Mouse (Mus musculus): ENCODE results near the gene Olfr1350. TPM values are rescaled to one million over a fixed set of nuclear protein-coding genes. Genes with fewer than 3 reads are reported as not detected.

The Olfr1350 gene
- total RNA-seq (2023), result not detected

GRCm38 (mm10) chr7:6564541-6564940, at the start of gene Olfr1350:
Olfr1350 (plus strand) TSS chr7:6564841.

GRCm38 (mm10) chr7:6522850-6523249, 41.8 kb upstream of the Olfr1350 start, which contains the start of gene Olfr1349:
Olfr1349 (minus strand) TSS chr7:6522950.

Other genes starting within 250 kb of the Olfr1350 start
- 0.70 TPM for gene Zfp583, start 233.6 kb upstream of the Olfr1350 start, total RNA-seq (2023)
- 0.55 TPM for gene Gm3854, start 221.1 kb upstream of the Olfr1350 start, total RNA-seq (2023)
- gene Zfp78, start 201.6 kb upstream of the Olfr1350 start, total RNA-seq (2023), result 2.1 TPM
- gene Zfp28, start 181.5 kb upstream of the Olfr1350 start, total RNA-seq (2023), result 5.7 TPM
- gene Smim17, start 166.1 kb upstream of the Olfr1350 start, total RNA-seq (2023), result not detected
- not detected for gene Gm20715, start 154.6 kb upstream of the Olfr1350 start, total RNA-seq (2023)
- not detected for gene Olfr1344, start 126.2 kb upstream of the Olfr1350 start, total RNA-seq (2023)
- not detected for gene Olfr1336, start 108.7 kb upstream of the Olfr1350 start, total RNA-seq (2023)
- not detected for gene Olfr1346, start 97.7 kb upstream of the Olfr1350 start, total RNA-seq (2023)
- not detected for gene Olfr5, start 77.9 kb upstream of the Olfr1350 start, total RNA-seq (2023)
- gene Olfr1347, start 65.1 kb upstream of the Olfr1350 start, total RNA-seq (2023), result not detected
- gene Olfr1348, start 56.1 kb upstream of the Olfr1350 start, total RNA-seq (2023), result not detected
- gene Olfr1349, start 41.9 kb upstream of the Olfr1350 start, total RNA-seq (2023), result not detected
- not detected for gene Zim1, start 131.6 kb downstream of the Olfr1350 start, total RNA-seq (2023)
- not detected for gene Peg3, start 165.6 kb downstream of the Olfr1350 start, total RNA-seq (2023)
- gene Usp29, start 165.7 kb downstream of the Olfr1350 start, total RNA-seq (2023), result not detected